Mouse (Mus musculus): ENCODE measurements around the gene Gm10801. TPM values are rescaled to one million over a fixed set of nuclear protein-coding genes. Genes with fewer than 3 reads are reported as not detected.
"Not testable (repeated sequence)": the region's sequence is repeated elsewhere in the genome, so short reads cannot be mapped to it uniquely, and the experiment has no call there.

The Gm10801 gene
- polyA plus RNA-seq (2014; fragmentation: Nextera tagmentation; extraction: Ambion mirVana), result 0.62 TPM in 1 of 2 replicates, not detected in the other

DNA sequence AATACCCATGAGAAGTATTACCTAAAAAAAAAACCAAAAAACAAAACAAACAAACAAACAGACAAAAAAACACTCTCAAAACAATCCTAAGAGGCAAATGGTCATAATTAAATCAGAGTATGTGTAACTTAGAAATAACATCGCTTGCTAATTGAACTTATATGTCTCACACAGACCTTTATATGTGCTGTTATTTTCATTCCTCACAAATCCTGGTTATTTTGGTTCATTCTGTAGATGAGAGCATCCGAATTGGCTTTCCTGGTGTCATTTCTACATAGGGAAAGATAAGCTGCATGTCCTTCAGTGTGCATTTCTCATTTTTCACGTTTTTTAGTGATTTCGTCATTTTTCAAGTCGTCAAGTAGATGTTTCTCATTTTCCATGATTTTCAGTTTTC, at the start of gene Gm10801:
Gene Gm10801 (plus strand): TSS at position 301 of the 400 bp plus-strand sequence.
- H3K9me3 ChIP-seq (ENCODE audit: control insufficient read depth, low read length); H3K36me3 ChIP-seq (ENCODE audit: control insufficient read depth, insufficient read depth, low read length); H3K27ac ChIP-seq (replicated peaks in 1 of 2; ENCODE audit: control insufficient read depth in 1 of 2, insufficient read depth in 1 of 2, low read depth in 2 of 2, low read length in 2 of 2); ATAC-seq (ENCODE audit: insufficient number of reproducible peaks, insufficient read depth, low FRiP score, low read depth); H3K27me3 ChIP-seq (ENCODE audit: control insufficient read depth, insufficient read depth, low read length); H3K4me1 ChIP-seq (ENCODE audit: control insufficient read depth in 2 of 2, insufficient read depth in 2 of 2, low read length in 2 of 2); H3K4me3 ChIP-seq (ENCODE audit: control insufficient read depth in 1 of 2, insufficient read depth in 1 of 2, low read depth in 1 of 2, low read length in 2 of 2); H3K9ac ChIP-seq (ENCODE audit: low read length); H3K4me2 ChIP-seq (ENCODE audit: low read length): not testable (repeated sequence)
- WGBS, result 67% methylated on average over 4 of the region's 5 CpGs

DNA sequence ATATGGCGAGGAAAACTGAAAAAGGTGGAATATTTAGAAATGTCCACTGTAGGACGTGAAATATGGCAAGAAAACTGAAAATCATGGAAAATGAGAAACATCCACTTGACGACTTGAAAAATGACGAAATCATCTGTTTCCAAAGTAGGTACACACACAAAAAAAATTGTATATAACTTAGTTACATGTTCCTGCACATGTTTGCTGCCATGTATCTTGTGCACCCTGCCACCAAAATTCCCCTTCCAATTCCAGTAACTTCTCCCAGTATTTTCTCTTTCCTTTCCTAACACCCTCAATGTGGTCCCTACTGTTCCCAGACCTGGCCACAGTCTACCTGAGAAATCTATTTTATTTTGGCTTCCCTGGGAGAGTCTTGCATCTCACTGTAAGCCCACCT, 5.2 kb downstream of the Gm10801 start, which contains the start of gene Gm10800:
Gene Gm10800 (minus strand): TSS at position 101 of the 400 bp plus-strand sequence.
- H3K9ac ChIP-seq (ENCODE audit: low read length); H3K4me1 ChIP-seq (ENCODE audit: control insufficient read depth in 2 of 2, insufficient read depth in 2 of 2, low read length in 2 of 2); H3K27me3 ChIP-seq (ENCODE audit: control insufficient read depth, insufficient read depth, low read length); H3K27ac ChIP-seq (replicated peaks in 1 of 2; ENCODE audit: control insufficient read depth in 1 of 2, insufficient read depth in 1 of 2, low read depth in 2 of 2, low read length in 2 of 2); H3K4me2 ChIP-seq (ENCODE audit: low read length); H3K4me3 ChIP-seq (ENCODE audit: control insufficient read depth in 1 of 2, insufficient read depth in 1 of 2, low read depth in 1 of 2, low read length in 2 of 2); ATAC-seq (ENCODE audit: insufficient number of reproducible peaks, insufficient read depth, low FRiP score, low read depth); H3K36me3 ChIP-seq (ENCODE audit: control insufficient read depth, insufficient read depth, low read length); H3K9me3 ChIP-seq (ENCODE audit: control insufficient read depth, low read length): not testable (repeated sequence)
- 80% methylated on average over 4 of the region's 4 CpGs for WGBS

- Histone ChIP-seq H3K4me3 (ENCODE audit: control insufficient read depth in 1 of 2, insufficient read depth in 1 of 2, low read depth in 1 of 2, low read length in 2 of 2) (no peak overlapping the region), H3K9ac (ENCODE audit: low read length) (no peak overlapping the region), H3K27me3 (ENCODE audit: control insufficient read depth, insufficient read depth, low read length) (no peaks in the 10 kb centered on the region), H3K36me3 (ENCODE audit: control insufficient read depth, insufficient read depth, low read length) (no peaks in the 10 kb centered on the region), H3K27ac (replicated peaks in 1 of 2; ENCODE audit: control insufficient read depth in 1 of 2, insufficient read depth in 1 of 2, low read depth in 2 of 2, low read length in 2 of 2) (no peak overlapping the region), H3K4me2 (ENCODE audit: low read length) (no peak overlapping the region), H3K4me1 (ENCODE audit: control insufficient read depth in 2 of 2, insufficient read depth in 2 of 2, low read length in 2 of 2) (no peaks in the 10 kb centered on the region), H3K9me3 (ENCODE audit: control insufficient read depth, low read length) (no peaks in the 10 kb centered on the region)
- 77% methylated on average over 1 of the region's 1 CpGs for WGBS
- ATAC-seq (ENCODE audit: insufficient number of reproducible peaks, insufficient read depth, low FRiP score, low read depth), result no peak
These were observed 35.5 kb downstream of the Gm10801 start for GRCm38 (mm10) chr2:98697533-98697932.

Other genes with a start within 250 kb of the Gm10801 start
- gene Gm10800, start 5.1 kb downstream of the Gm10801 start, polyA plus RNA-seq (2014; fragmentation: Nextera tagmentation; extraction: Ambion mirVana), result 1.5 and 2.2 TPM in 2 replicates